Mouse (Mus musculus) retina, postnatal 7 days (tissue): Measurements from ENCODE around the gene Gm3404.
"Not testable (repeated sequence)": the region's sequence is repeated elsewhere in the genome, so short reads cannot be mapped to it uniquely, and the experiment has no call there.

Source experiments
- DNase-seq: peaks from one replicate; pipeline ENCODE4 v3.0.0-alpha.2; 2012; ENCODE audit warnings: low read depth, low spot score

The Gm3404 gene

GRCm38 (mm10) chr5:146525501-146525900 lies at the start of gene Gm3404:
TSS of gene Gm3404 (plus strand) at chr5:146525801.
- DNase-seq = not testable (repeated sequence)

GRCm38 (mm10) chr5:146479564-146479963 lies 46.0 kb upstream of the Gm3404 start:
- DNase-seq = not testable (repeated sequence)

DNA sequence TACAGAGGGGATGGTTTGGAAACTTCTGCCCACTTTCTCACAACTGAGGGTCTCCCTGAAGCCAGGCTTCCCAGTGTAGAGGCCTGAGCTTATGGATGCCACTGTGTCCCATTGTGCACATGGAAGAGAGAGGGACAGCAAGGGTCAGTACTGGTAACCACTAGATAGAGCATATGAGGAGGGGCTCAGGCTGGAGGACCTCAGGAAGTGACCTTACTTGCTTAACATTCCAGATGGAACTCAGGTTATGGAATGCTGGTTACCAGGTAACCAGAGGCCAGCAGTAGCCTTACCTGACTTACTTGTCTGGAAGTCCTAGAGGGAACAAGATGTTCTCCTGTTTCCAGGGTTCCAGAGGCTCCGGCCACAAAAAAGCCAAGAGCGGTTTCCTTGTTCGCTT lies 43.9 kb upstream of the Gm3404 start, which contains the start of gene Gm6408:
Gm6408 (plus strand) TSS at position 301 of the 400 bp plus-strand sequence.
- DNase-seq = not testable (repeated sequence)

DNA sequence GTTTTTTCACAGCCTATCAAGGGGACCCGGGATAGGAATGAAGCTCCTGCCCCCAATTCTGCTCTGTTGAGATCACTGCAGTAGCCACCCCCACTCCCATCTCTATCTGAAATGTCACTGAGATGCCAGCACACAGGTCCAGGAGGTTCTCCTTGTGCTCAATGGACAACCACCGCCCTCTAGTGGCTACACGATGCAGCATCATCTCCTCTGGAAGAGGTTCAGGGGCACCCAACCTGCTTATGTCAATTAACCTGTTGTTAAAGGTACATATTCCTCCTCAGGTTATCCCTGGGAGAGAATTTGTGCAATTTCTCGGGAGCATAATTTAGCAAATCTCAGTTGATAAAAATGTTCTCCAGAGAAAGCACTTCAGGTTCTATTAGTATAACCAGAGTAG lies 36.6 kb upstream of the Gm3404 start:
- not testable (repeated sequence) for DNase-seq

DNA sequence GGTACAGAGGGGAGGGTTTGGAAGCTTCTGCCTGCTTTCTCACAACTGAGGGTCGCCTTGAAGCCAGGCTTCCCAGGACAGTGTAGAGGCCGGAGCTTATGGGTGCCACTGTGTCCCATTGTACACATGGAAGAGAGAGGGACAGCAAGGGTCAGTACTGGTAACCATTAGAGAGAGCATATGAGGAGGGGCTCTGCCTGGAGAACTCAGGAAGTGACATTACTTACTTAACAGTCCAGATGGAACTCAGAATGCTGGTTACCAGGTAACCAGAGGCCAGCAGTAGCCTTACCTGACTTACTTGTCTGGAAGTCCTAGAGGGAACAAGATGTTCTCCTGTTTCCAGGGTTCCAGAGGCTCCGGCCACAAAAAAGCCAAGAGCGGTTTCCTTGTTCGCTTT lies 34.5 kb upstream of the Gm3404 start, which contains the start of gene Gm6370:
Gm6370 (plus strand) TSS at position 301 of the 400 bp plus-strand sequence.
- not testable (repeated sequence) for DNase-seq

DNA sequence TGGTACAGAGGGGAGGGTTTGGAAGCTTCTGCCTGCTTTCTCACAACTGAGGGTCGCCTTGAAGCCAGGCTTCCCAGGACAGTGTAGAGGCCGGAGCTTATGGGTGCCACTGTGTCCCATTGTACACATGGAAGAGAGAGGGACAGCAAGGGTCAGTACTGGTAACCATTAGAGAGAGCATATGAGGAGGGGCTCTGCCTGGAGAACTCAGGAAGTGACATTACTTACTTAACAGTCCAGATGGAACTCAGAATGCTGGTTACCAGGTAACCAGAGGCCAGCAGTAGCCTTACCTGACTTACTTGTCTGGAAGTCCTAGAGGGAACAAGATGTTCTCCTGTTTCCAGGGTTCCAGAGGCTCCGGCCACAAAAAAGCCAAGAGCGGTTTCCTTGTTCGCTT lies 23.5 kb upstream of the Gm3404 start, which contains the start of gene 4930449I24Rik:
4930449I24Rik (plus strand) TSS at position 301 of the 400 bp plus-strand sequence.
- DNase-seq = not testable (repeated sequence)

DNA sequence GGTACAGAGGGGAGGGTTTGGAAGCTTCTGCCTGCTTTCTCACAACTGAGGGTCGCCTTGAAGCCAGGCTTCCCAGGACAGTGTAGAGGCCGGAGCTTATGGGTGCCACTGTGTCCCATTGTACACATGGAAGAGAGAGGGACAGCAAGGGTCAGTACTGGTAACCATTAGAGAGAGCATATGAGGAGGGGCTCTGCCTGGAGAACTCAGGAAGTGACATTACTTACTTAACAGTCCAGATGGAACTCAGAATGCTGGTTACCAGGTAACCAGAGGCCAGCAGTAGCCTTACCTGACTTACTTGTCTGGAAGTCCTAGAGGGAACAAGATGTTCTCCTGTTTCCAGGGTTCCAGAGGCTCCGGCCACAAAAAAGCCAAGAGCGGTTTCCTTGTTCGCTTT lies 11.8 kb upstream of the Gm3404 start, which contains the start of gene Gm3402:
Gm3402 (plus strand) TSS at position 301 of the 400 bp plus-strand sequence.
- not testable (repeated sequence) for DNase-seq

- DNase-seq = not testable (repeated sequence)
These were observed 11.7 kb downstream of the Gm3404 start, which contains the start of gene Gm3409 for GRCm38 (mm10) chr5:146537347-146537746. TSS of gene Gm3409 (plus strand) at chr5:146537647.

DNA sequence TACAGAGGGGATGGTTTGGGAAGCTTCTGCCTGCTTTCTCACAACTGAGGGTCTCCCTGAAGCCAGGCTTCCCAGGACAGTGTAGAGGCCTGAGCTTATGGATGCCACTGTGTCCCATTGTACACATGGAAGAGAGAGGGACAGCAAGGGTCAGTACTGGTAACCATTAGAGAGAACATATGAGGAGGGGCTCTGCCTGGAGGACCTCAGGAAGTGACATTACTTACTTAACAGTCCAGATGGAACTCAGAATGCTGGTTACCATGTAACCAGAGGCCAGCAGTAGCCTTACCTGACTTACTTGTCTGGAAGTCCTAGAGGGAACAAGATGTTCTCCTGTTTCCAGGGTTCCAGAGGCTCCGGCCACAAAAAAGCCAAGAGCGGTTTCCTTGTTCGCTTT lies 30.2 kb downstream of the Gm3404 start, which contains the start of gene Gm3415:
Gm3415 (plus strand) TSS at position 301 of the 400 bp plus-strand sequence.
- DNase-seq = not testable (repeated sequence)

- no peak for DNase-seq
These were observed 38.7 kb downstream of the Gm3404 start for GRCm38 (mm10) chr5:146564259-146564658.

- no peak for DNase-seq
These were observed 41.5 kb downstream of the Gm3404 start for GRCm38 (mm10) chr5:146567054-146567453.

DNA sequence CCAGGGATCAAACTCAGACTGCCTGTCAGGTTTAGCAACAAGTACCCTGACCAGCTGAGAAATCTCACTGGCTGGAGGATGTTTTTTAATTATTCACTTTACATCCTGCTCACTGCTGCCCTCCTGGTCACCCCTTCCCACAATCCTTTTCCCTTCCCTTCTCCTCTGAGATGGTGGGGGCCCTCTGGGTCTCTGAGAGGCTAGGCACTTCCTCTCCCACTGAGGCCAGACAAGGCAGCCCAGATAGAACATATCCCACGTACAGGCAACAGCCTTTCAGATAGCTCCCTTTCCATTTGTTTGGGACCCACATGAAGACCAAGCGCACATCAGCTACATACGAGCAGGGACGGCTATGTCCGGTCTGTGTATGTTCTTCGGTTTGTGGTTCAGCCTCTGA lies 44.6 kb downstream of the Gm3404 start:
- not testable (repeated sequence) for DNase-seq

GRCm38 (mm10) chr5:146571830-146572734 lies 46.5 kb downstream of the Gm3404 start:
- DNase-seq = not testable (repeated sequence)

DNA sequence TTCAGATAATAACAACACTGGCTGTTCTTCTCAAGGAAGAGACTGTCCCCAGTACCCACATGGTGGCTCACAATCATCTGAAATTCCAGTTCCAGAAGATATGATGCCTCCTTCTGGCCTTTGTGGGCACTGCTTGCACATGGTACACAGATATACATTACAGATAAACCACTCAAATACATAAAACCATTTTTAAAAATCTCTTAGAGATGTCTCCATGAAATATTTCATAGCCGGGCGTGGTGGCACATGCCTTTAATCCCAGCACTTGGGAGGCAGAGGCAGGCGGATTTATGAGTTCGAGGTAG lies 47.1 kb downstream of the Gm3404 start:
- DNase-seq = not testable (repeated sequence)

DNA sequence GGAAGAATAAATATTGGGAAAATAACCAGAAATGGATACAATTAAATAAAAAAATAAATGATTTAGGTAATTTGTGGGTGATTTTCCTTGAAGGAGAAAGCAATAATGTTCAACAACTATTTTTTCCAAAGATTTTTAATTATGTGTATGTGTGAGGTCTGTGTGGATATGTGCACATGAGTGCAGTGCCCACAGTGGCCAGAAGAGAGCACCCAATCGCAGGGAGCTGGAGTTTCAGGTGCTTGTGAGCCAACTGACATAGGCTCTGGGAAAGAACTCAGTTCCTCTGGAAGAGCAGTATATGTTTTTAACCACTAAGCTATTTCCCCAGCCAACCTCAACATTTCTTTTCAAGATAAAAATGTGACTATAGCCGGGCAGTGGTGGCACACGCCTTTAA lies 51.1 kb downstream of the Gm3404 start:
- no peak for DNase-seq
